Mouse (Mus musculus) limb, embryonic 15.5 days (tissue): ENCODE data around the gene Ttk. TPM values are rescaled to one million over a fixed set of nuclear protein-coding genes. Genes with fewer than 3 reads are reported as not detected.
A peak's percentile ranks its signal among the peaks of the same experiment; 100 is the strongest.

ENCODE experiments used
- ATAC-seq: fragments of 200-750 bp; cut with Nextera tagmentation; 2 replicates; pipeline ENCODE4 v1.8.0; 2017; ENCODE audit warnings: low read depth, moderate TSS enrichment; ENCODE audit not compliant: insufficient number of reproducible peaks, low FRiP score, low TSS enrichment
- H3K27ac ChIP-seq: fragments of 300-500 bp; sonication (generic); 2 replicates; pipeline ENCODE4 v1.5.1; 2015; ENCODE audit warnings: moderate library complexity, mild to moderate bottlenecking, inconsistent platforms
- H3K27me3 ChIP-seq: fragments of 300-500 bp; sonication (generic); 2 replicates; pipeline ENCODE4 v1.6.1; 2015; ENCODE audit warnings: inconsistent platforms
- H3K36me3 ChIP-seq: fragments of 300-500 bp; sonication (generic); 2 replicates; pipeline ENCODE4 v1.6.1; 2015; ENCODE audit warnings: inconsistent platforms
- H3K4me1 ChIP-seq: fragments of 300-500 bp; sonication (generic); 2 replicates; pipeline ENCODE4 v1.6.1; 2015; ENCODE audit warnings: inconsistent platforms
- H3K4me2 ChIP-seq: fragments of 300-500 bp; sonication (generic); 2 replicates; pipeline ENCODE4 v1.6.1; 2015; ENCODE audit warnings: mild to moderate bottlenecking, inconsistent platforms
- H3K4me3 ChIP-seq: fragments of 300-500 bp; sonication (generic); 2 replicates; pipeline ENCODE4 v1.5.1; 2015; ENCODE audit warnings: mild to moderate bottlenecking, inconsistent platforms
- H3K9ac ChIP-seq: fragments of 300-500 bp; sonication (generic); 2 replicates; pipeline ENCODE4 v1.6.1; 2015; ENCODE audit warnings: inconsistent platforms
- H3K9me3 ChIP-seq: fragments of 300-500 bp; sonication (generic); 2 replicates; pipeline ENCODE4 v1.6.1; 2016; ENCODE audit warnings: inconsistent platforms
- WGBS: fragments of 180-500 bp; shearing (Covaris S2); methylation state at CpG from one replicate; pipeline ENCODE4 v1.1.7; 2015; 5-methylcytosine and 5-hydroxymethylcytosine counted together
- polyA plus RNA-seq: library from polyadenylated mRNA; unstranded; fragments of >200 nt; fragmentation: Nextera tagmentation; extraction: Ambion mirVana; gene quantifications from 2 replicates; pipeline ENCODE4 v1.2.1, GENCODE M21; 2015

The Ttk gene
- 26.1 and 26.3 TPM in 2 replicates for polyA plus RNA-seq

DNA sequence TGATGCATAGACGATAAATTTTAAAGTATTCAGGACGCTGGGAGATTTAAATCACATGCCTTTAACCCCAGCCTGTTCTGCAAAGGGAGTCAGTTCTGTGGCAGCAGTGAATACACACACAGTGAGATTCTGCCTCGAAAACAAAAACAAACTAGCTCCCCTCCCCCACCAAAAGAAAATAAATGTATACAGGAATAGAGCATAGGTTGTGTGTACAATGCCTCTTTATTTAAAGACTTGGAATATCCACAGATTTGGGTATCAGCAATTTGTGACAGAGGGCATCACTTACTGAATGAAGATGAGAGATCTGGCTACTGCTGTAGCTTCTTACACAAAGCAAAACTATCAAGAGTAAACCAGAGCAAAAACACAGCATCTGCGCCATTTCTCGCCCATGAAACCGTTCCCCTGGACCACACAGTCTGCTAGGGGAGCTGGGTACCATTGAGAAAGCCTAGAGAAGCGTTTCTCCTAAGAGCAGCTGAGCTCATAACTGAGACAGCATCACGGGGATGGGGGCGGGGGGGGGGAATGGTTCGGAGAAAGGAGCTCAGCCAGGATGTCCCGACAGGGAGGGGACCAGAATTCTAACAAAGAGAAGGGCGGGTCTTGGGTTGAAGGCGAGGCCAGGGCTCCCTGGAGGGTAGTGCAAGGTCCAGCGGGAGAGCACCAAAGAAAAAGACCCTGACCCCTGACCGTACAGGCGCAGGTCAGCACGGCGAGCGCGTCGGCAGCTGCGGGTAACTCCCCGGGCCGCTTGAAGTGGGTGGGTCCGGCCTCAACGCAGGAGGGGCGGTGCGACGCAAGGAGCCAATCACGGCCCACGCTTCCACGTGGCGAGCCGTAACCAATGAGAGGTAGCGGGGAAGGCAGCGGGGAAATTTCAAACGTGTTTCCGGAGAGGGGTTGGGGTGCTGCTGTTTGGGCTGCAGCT lies at the start of gene Ttk:
TSS of gene Ttk (plus strand) at position 879 of the 937 bp plus-strand sequence.
- ATAC-seq, result peak; percentile 97
- Histone ChIP-seq H3K4me3 (peak within 1 kb of the TSS; percentile 89), H3K36me3 (no peaks in the 10 kb centered on the region)

DNA sequence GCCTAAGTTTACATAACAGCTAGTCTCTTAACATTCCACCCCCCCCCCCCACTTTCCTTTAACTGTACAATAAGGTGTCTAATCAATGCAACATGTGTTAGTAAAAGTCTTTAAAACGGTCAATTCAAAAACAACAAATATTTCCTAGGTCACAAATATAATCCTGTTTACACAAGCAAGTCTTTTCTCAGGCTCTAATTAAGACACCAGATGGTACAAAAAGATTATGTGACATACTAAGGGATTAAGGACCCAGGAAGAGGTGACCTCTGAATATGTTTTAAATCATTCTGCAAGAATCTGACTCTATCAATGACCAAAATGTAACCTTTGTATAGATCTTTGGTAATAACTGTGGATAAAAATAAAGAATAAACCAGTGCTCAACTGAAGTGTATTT lies 49.0 kb upstream of the Ttk start:
- Histone ChIP-seq H3K27ac (no peak overlapping the region), H3K36me3 (peaks cover 19% of the 10 kb centered on the region; the same call in 1 of the 2 replicates), H3K4me1 (no peaks in the 10 kb centered on the region), H3K4me3 (no peak overlapping the region), H3K9me3 (no peaks in the 10 kb centered on the region), H3K27me3 (no peaks in the 10 kb centered on the region), H3K4me2 (no peak overlapping the region), H3K9ac (no peak overlapping the region)
- whole genome bisulfite sequencing, result 37% methylated on average over 1 of the region's 1 CpGs
- ATAC-seq, result no peak

More for the DNA sequence above, at the start of gene Ttk:
- H3K4me1 ChIP-seq, result peaks cover 8% of the 10 kb centered on the region
- H3K9ac ChIP-seq, result peak within 1 kb of the TSS; percentile 58
- H3K27me3 ChIP-seq, result no peaks in the 10 kb centered on the region
- WGBS, result 2% methylated on average over 38 of the region's 38 CpGs
- peak within 1 kb of the TSS; percentile 70 for H3K27ac ChIP-seq
- H3K9me3 ChIP-seq, result no peaks in the 10 kb centered on the region
- peak within 1 kb of the TSS; percentile 86 for H3K4me2 ChIP-seq

DNA sequence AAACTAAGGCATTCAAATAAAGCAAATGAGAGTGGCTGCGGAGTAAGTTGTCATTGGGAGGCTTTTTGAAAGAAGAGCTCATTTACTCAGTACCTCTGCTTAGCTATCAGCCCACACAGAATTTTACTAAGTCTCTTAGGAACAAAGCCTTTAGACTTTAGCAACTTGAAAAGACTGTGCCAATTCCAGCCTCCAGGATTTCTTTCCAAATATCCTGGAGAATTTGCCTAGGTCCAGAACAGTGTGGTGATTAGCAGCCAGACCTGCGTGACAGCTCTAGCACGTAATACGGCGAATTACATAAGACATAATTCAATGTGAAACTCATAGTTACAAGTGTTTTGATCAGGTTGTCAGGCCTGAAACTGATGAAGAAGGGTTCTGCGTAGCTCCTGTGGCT lies 45.2 kb upstream of the Ttk start:
- ATAC-seq, result no peak
- no peak overlapping the region for H3K4me2 ChIP-seq
- WGBS, result 86% methylated on average over 6 of the region's 6 CpGs

GRCm38 (mm10) chr9:83796875-83797274 lies 37.6 kb upstream of the Ttk start:
- 92% methylated on average over 7 of the region's 7 CpGs for WGBS

More for the DNA sequence above, 45.2 kb upstream of the Ttk start:
- Histone ChIP-seq H3K27ac (no peak overlapping the region), H3K9me3 (no peaks in the 10 kb centered on the region), H3K27me3 (no peaks in the 10 kb centered on the region), H3K4me3 (no peak overlapping the region), H3K4me1 (no peaks in the 10 kb centered on the region), H3K36me3 (0 out of 2 replicates have a peak, but pooled peaks cover 8% of the 10 kb centered on the region), H3K9ac (no peak overlapping the region)

GRCm38 (mm10) chr9:83797898-83798297 lies 36.6 kb upstream of the Ttk start:
- no peaks in the 10 kb centered on the region for H3K27me3 ChIP-seq
- H3K36me3 ChIP-seq, result no peaks in the 10 kb centered on the region
- H3K9me3 ChIP-seq, result no peaks in the 10 kb centered on the region
- H3K4me3 ChIP-seq, result no peak overlapping the region
- no peak for ATAC-seq
- H3K27ac ChIP-seq, result no peak overlapping the region
- H3K4me2 ChIP-seq, result no peak overlapping the region
- no peak overlapping the region for H3K9ac ChIP-seq
- H3K4me1 ChIP-seq, result no peaks in the 10 kb centered on the region
- 75% methylated on average over 8 of the region's 8 CpGs for WGBS

More at GRCm38 (mm10) chr9:83796875-83797274, 37.6 kb upstream of the Ttk start:
- Histone ChIP-seq H3K36me3 (no peaks in the 10 kb centered on the region), H3K27ac (no peak overlapping the region), H3K4me1 (no peaks in the 10 kb centered on the region), H3K4me2 (no peak overlapping the region), H3K9ac (no peak overlapping the region), H3K9me3 (no peaks in the 10 kb centered on the region), H3K4me3 (no peak overlapping the region), H3K27me3 (no peaks in the 10 kb centered on the region)
- no peak for ATAC-seq

- ATAC-seq, result no peak
- H3K9ac ChIP-seq, result no peak overlapping the region
- peaks cover 21% of the 10 kb centered on the region; the same call in 1 of the 2 replicates for H3K4me1 ChIP-seq
- H3K4me2 ChIP-seq, result no peak overlapping the region
- 48% methylated on average over 13 of the region's 13 CpGs for WGBS
- peak overlapping the region; percentile 59 for H3K4me3 ChIP-seq
- H3K36me3 ChIP-seq, result no peaks in the 10 kb centered on the region
- no peaks in the 10 kb centered on the region for H3K9me3 ChIP-seq
- H3K27me3 ChIP-seq, result peaks cover 15% of the 10 kb centered on the region; the same call in 1 of the 2 replicates
- no peak overlapping the region for H3K27ac ChIP-seq
These were observed 30.1 kb upstream of the Ttk start for GRCm38 (mm10) chr9:83804341-83804740.

GRCm38 (mm10) chr9:83805164-83805976 lies 29.1 kb upstream of the Ttk start:
- Histone ChIP-seq H3K27ac (peak overlapping the region; percentile 59), H3K9me3 (no peaks in the 10 kb centered on the region), H3K36me3 (no peaks in the 10 kb centered on the region), H3K4me2 (peak overlapping the region; percentile 97), H3K4me1 (peaks cover 21% of the 10 kb centered on the region; the same call in 1 of the 2 replicates), H3K27me3 (peaks cover 15% of the 10 kb centered on the region; the same call in 1 of the 2 replicates), H3K4me3 (peak overlapping the region; percentile 59), H3K9ac (peak overlapping the region; percentile 43)
- peak; percentile 72; the same call in 1 of the 2 replicates for ATAC-seq
- WGBS, result under 1% methylated on average over 37 of the region's 37 CpGs

- peak within 1 kb of the TSS; percentile 97 for H3K4me2 ChIP-seq
- peak; percentile 77 for ATAC-seq
- peaks cover 15% of the 10 kb centered on the region; the same call in 1 of the 2 replicates for H3K27me3 ChIP-seq
- under 1% methylated on average over 62 of the region's 71 CpGs for WGBS
- H3K9me3 ChIP-seq, result no peaks in the 10 kb centered on the region
- H3K36me3 ChIP-seq, result no peaks in the 10 kb centered on the region
- H3K9ac ChIP-seq, result peak within 1 kb of the TSS; percentile 43
- H3K4me3 ChIP-seq, result peak within 1 kb of the TSS; percentile 59
- peak within 1 kb of the TSS; percentile 59 for H3K27ac ChIP-seq
- peaks cover 21% of the 10 kb centered on the region; the same call in 1 of the 2 replicates for H3K4me1 ChIP-seq
These were observed 28.3 kb upstream of the Ttk start, which contains the start of gene Elovl4 for GRCm38 (mm10) chr9:83805977-83806815. Elovl4 (minus strand) TSS chr9:83806277.

GRCm38 (mm10) chr9:83807562-83807961 lies 26.9 kb upstream of the Ttk start:
- no peak overlapping the region for H3K27ac ChIP-seq
- ATAC-seq, result no peak
- no peak overlapping the region for H3K9ac ChIP-seq
- H3K36me3 ChIP-seq, result no peaks in the 10 kb centered on the region
- H3K4me3 ChIP-seq, result no peak overlapping the region
- 9% methylated on average over 2 of the region's 2 CpGs for WGBS
- H3K27me3 ChIP-seq, result peaks cover 15% of the 10 kb centered on the region; the same call in 1 of the 2 replicates
- no peaks in the 10 kb centered on the region for H3K9me3 ChIP-seq
- no peak overlapping the region for H3K4me2 ChIP-seq
- peaks cover 21% of the 10 kb centered on the region; the same call in 1 of the 2 replicates for H3K4me1 ChIP-seq

DNA sequence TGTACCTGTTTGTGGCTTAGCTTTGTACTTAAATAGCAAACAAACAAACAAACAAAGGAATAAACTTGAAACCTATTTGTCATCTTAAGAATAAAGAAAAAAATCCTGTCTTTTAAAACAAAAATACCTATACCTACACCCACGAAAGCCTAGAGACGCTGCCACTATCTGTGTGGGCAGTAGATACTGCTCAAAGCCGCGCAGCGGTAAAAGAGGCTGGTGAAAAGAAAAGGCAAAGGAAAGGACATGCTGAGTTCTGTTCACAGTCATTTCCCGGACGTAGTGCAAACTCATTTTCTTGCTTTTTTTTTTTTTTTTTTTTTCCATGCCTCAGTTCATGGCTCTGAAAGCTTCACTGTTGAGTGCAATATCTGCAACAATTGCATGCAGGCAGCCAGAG lies 15.3 kb upstream of the Ttk start:
- Histone ChIP-seq H3K9me3 (no peaks in the 10 kb centered on the region), H3K4me3 (no peak overlapping the region), H3K27ac (no peak overlapping the region), H3K4me2 (no peak overlapping the region), H3K36me3 (no peaks in the 10 kb centered on the region), H3K9ac (no peak overlapping the region), H3K4me1 (no peaks in the 10 kb centered on the region), H3K27me3 (no peaks in the 10 kb centered on the region)
- WGBS, result 85% methylated on average over 7 of the region's 7 CpGs
- ATAC-seq, result no peak

- no peak overlapping the region for H3K4me2 ChIP-seq
- no peak overlapping the region for H3K4me3 ChIP-seq
- WGBS, result 96% methylated on average over 2 of the region's 2 CpGs
- H3K4me1 ChIP-seq, result no peaks in the 10 kb centered on the region
- no peaks in the 10 kb centered on the region for H3K9me3 ChIP-seq
- no peaks in the 10 kb centered on the region for H3K36me3 ChIP-seq
- H3K27ac ChIP-seq, result no peak overlapping the region
- no peak for ATAC-seq
- no peak overlapping the region for H3K9ac ChIP-seq
- H3K27me3 ChIP-seq, result no peaks in the 10 kb centered on the region
These were observed 13.5 kb upstream of the Ttk start for GRCm38 (mm10) chr9:83820976-83821375.
